In the genomic region with DNA sequence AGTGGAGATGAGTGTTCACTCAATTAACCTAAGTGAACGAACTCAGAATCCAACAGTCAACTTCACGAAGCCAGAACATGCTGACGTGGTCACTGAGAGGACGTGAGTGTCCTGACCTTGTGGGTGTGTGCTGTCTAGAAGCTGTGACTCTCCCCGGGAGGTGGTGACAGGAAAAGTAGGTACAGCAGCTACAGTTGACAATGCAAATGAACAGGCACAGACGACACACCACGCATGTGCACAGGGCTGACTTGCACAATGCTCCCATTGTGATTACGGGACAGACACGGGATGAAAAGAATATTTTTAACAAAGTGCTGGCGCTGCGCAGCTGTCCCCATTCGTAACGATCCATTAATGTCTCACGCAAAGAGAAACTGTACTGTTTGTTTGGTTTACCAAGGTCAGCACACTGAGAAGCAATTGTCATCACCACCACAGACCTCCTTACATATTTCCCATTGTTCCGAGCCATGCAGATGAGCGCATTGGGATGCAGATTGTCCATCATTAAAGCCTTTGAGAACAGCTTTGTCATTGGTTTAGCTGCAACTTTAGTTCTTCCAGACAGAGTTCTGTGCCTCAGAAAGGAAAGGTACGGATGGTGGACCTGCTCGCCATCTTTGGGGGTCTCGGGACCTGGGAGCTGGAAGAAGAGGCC, we compare ENCODE assay signal across 18 mouse cellular contexts. TPM values are rescaled to one million over a fixed set of nuclear protein-coding genes. Genes with fewer than 3 reads are reported as not detected.
DNase-seq lines count a peak whose midpoint lies in the region; ATAC-seq lines count a peak whose summit lies in the region.
"Not testable (repeated sequence)": the region's sequence is repeated elsewhere in the genome, so short reads cannot be mapped to it uniquely, and the experiment has no call there.
"Had no signal": no experiment of that assay in that cellular context is flagged by ENCODE, and none has a peak within 500 bp of the region (broad histone marks: within the 10 kb centered on the region; RNA-seq: fewer than 3 reads in every experiment).

No protein-coding gene starts in this region.

- peak; percentile 45 for DNase-seq in Muller cell, postnatal 12 days (ENCODE audit: inconsistent ontology term)
- DNase-seq in brain, adult 2 months (ENCODE audit: low read depth, low spot score), result peak; percentile 21
- DNase-seq in retina, postnatal 1 day, result peak; percentile 76

- H3K36me3 ChIP-seq in forebrain, embryonic 13.5 days (ENCODE audit: poor library complexity, severe bottlenecking); forebrain, embryonic 16.5 days (ENCODE audit: control insufficient read depth, insufficient read depth); hindbrain, embryonic 12.5 days; midbrain, embryonic 13.5 days; neural tube, embryonic 12.5 days: not testable (repeated sequence)

- 58% methylated on average over 19 of the region's 19 CpGs for WGBS in forebrain, embryonic 13.5 days
- 50% methylated on average over 19 of the region's 19 CpGs for WGBS in forebrain, embryonic 16.5 days
- WGBS in hindbrain, embryonic 12.5 days, result 61% methylated on average over 19 of the region's 19 CpGs
- 66% methylated on average over 19 of the region's 19 CpGs for WGBS in midbrain, embryonic 13.5 days
- 63% methylated on average over 19 of the region's 19 CpGs for WGBS in neural tube, embryonic 12.5 days

- not testable (repeated sequence) for H3K4me3 ChIP-seq in forebrain, embryonic 13.5 days; forebrain, embryonic 16.5 days (replicated peaks; ENCODE audit: low read length); hindbrain, embryonic 12.5 days; midbrain, embryonic 13.5 days (replicated peaks); neural tube, embryonic 12.5 days

- not testable (repeated sequence) for H3K4me2 ChIP-seq in forebrain, embryonic 13.5 days; forebrain, embryonic 16.5 days (ENCODE audit: low read length); hindbrain, embryonic 12.5 days (replicated peaks); midbrain, embryonic 13.5 days (replicated peaks); neural tube, embryonic 12.5 days (replicated peaks)

- not testable (repeated sequence) for H3K9ac ChIP-seq in forebrain, embryonic 13.5 days; forebrain, embryonic 16.5 days (replicated peaks; ENCODE audit: low read depth, low read length); hindbrain, embryonic 12.5 days; midbrain, embryonic 13.5 days (replicated peaks); neural tube, embryonic 12.5 days

- not testable (repeated sequence) for H3K9me3 ChIP-seq in forebrain, embryonic 13.5 days (replicated peaks); forebrain, embryonic 16.5 days (ENCODE audit: control insufficient read depth, low read length); hindbrain, embryonic 12.5 days (replicated peaks); midbrain, embryonic 13.5 days; neural tube, embryonic 12.5 days

- H3K27me3 ChIP-seq in forebrain, embryonic 13.5 days; forebrain, embryonic 16.5 days (replicated peaks; ENCODE audit: control insufficient read depth, insufficient read depth, low read length); hindbrain, embryonic 12.5 days; midbrain, embryonic 13.5 days; neural tube, embryonic 12.5 days (replicated peaks): not testable (repeated sequence)

- H3K27ac ChIP-seq in forebrain, embryonic 13.5 days; forebrain, embryonic 16.5 days (ENCODE audit: low read length); hindbrain, embryonic 12.5 days; midbrain, embryonic 13.5 days; neural tube, embryonic 12.5 days: not testable (repeated sequence)

- not testable (repeated sequence) for H3K4me1 ChIP-seq in forebrain, embryonic 13.5 days; forebrain, embryonic 16.5 days (replicated peaks; ENCODE audit: control insufficient read depth, insufficient read depth, low read length); hindbrain, embryonic 12.5 days; midbrain, embryonic 13.5 days (replicated peaks); neural tube, embryonic 12.5 days

- peak; percentile 70; the same call in 1 of the 2 replicates for ATAC-seq in forebrain, embryonic 13.5 days
- ATAC-seq in forebrain, embryonic 16.5 days, result peak; percentile 69
- peak; percentile 61; the same call in 1 of the 2 replicates for ATAC-seq in hindbrain, embryonic 12.5 days (ENCODE audit: low FRiP score)
- ATAC-seq in midbrain, embryonic 13.5 days, result peak; percentile 70
- 0 out of 2 replicates have a peak, but pooled peaks have one; percentile 7 for ATAC-seq in neural tube, embryonic 12.5 days (ENCODE audit: low FRiP score, low read depth)

RNA-seq across cellular contexts. Expression of gene Spaca7, which starts 6.6 kb away (rescaled TPM):
- polyA plus RNA-seq in forebrain, embryonic 13.5 days (2015; fragmentation: Nextera tagmentation; extraction: Ambion mirVana), result not detected in 2 replicates
- polyA plus RNA-seq in forebrain, embryonic 16.5 days (2015; fragmentation: Nextera tagmentation; extraction: Ambion mirVana), result not detected in 2 replicates
- polyA plus RNA-seq in hindbrain, embryonic 12.5 days (2016; fragmentation: Nextera tagmentation; extraction: Ambion mirVana), result not detected in 2 replicates
- polyA plus RNA-seq in midbrain, embryonic 13.5 days (2015; fragmentation: Nextera tagmentation; extraction: Ambion mirVana), result not detected in 2 replicates
- not detected in 2 replicates for polyA plus RNA-seq in neural tube, embryonic 12.5 days (2016; fragmentation: Nextera tagmentation; extraction: Ambion mirVana)
- polyA plus RNA-seq: adrenal gland, adult 2 months; embryonic facial prominence, embryonic 11.5 days; embryonic facial prominence, embryonic 14.5 days; forebrain, embryonic 10.5 days; heart, adult 2 months; heart, embryonic 10.5 days; heart, embryonic 13.5 days; heart, embryonic 16.5 days; hindbrain, embryonic 14.5 days; intestine, embryonic 14.5 days had no signal

Comparison
In these comparisons a context has a peak if more than half of its experiments do, and no peak if none do; other contexts are left out.
1. DNase-seq: peak in every context shown above with its lines; median percentile 76 in retina, postnatal 1 day; 45 in Muller cell, postnatal 12 days; 21 in brain, adult 2 months.
2. ATAC-seq: peak in every context shown above with its lines; median percentile 70 in forebrain, embryonic 13.5 days; 70 in midbrain, embryonic 13.5 days; 69 in forebrain, embryonic 16.5 days; 61 in hindbrain, embryonic 12.5 days; 7 in neural tube, embryonic 12.5 days.